Mouse (Mus musculus): Measurements from ENCODE around the gene Kif3a. TPM values are rescaled to one million over a fixed set of nuclear protein-coding genes. Genes with fewer than 3 reads are reported as not detected.

Kif3a gene
- total RNA-seq, 2 experiments from 2014 or later: 12.3 to 14.4 TPM

DNA sequence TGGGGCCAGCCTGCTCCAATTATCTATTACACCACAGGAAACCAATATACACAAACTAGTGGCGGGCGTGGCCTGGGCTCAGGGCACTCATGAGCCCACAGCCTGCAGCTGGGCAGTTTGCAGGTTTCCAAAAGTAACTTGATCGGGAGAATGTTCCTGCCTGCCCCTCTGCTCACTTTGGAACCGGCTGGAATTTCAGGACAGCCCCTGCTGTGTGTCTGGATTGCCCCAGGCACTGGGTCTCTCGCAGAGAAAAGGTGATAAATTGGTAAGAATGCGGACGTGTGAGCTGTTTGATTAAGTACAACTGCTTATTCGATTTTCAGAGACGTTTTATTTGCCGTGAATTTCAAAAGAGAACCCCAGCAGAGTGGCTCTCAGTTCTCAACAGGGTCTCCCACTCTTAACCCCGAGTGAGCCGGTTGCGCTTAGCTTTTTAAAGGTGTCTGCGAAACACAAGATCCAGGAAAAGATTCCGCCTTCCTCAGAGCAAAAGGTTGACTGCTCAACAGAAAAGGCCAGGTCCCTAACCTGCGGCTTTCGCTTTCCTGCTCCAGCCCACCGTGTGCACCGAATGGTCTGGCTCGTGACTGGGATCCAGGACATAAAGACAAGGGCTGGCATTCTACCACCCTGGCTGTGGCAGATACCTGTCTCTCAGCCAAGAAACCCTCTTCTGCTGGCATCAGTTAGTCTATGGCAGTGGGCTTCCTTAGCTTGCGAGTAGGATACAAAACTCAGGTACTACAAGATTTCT lies 70.0 kb downstream of the Kif3a start:
- DNase-seq: no peak
- intact Hi-C loops (cut with DNase I): no loop called here

DNA sequence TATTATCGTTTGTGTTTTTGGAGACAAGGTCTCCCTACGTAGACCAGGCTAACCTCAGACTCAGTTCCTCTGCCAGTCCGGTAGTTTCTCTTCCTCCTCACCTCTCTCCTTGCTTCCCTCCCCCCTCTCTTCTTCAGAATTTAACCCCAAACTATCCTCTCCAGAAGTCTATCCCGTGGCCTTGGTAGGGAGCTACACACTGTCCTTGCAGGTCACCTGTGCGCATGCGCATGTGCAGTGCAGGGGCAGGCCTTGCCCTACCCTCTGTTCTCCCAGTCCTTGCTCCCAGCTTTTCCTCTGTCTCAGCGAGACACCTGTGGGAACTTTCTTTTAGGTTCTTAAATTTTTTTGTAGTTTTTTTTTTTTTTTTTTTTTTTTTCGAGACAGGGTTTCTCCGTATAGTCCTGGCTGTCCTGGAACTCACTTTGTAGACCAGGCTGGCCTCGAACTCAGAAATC lies 70.7 kb downstream of the Kif3a start:
- intact Hi-C loops (cut with DNase I): no loop called here
- no peak for DNase-seq

DNA sequence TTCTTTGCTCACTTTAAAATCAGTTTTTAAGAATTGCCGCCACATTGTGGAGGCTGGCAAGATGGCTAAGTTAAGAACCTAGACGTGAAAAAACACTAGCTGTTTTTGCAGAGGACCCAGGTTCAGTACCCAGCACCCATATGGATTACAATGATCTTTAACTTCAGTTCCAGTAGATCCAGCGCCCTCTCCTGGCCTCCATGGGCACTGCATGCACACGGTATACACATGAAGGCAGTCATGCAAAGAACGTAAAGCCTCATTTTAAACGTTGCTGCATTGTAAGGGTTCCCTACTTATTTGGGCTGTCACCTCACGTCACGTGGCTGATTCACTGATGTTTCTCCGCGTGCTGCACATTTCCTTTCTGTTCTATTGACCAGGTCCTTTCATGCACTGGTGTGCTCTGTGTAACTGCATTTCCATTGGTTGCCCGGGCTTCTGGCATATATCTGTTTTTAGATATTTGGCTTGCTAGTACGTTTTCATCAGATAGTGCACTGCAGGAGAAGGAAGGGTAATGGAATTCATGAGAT lies 75.6 kb downstream of the Kif3a start:
- intact Hi-C loops (cut with DNase I): no loop called here
- no peak for DNase-seq

DNA sequence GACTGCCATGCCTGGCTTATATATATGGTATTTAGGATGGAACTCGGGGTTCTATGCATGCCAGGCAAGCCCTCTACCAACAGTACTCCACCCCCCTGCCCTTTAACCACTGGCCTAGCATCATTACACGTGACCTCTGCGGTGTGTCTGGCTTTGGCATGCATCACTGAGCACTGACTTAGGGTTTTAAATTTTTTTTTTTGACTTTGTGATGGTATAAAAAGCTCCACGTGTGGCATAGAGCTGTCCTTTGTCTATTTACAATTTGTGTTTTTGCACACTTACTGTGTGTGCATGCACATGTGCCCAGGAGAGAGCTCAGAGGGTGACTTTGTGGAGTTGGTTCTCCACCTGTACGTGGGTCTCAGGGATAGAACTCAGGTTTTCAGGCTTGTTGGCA lies 76.8 kb downstream of the Kif3a start:
- DNase-seq: no peak
- intact Hi-C loops (cut with DNase I): no loop called here

DNA sequence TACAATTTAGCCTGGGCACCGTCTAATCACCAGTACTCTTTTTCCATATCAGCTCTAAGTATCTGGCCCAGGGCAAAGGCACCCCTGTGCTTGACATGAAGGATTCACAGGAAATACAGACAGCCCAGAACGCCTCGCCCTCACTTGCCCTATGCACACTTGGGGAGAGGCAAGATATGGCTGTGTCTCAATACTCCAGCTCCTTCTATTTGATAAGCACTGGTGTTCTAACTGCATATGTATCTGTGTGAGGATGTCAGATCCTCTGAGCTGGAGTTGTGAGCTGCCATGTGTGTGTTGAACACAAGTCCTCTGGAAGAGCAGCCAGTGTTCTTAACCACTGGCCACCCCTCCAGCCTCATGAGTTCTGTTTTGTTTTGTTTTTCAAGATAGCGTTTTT lies 84.3 kb downstream of the Kif3a start:
- intact Hi-C loops (cut with DNase I): no loop called here
- no peak for DNase-seq

Other genes starting within 250 kb of the Kif3a start
- 1 to 10 TPM; 7.5 to 8.1 TPM for gene Zcchc10, start 242.7 kb upstream of the Kif3a start, total RNA-seq (2021)
- 100 to 1,000 TPM; 127 to 129 TPM for gene Aff4, start 216.5 kb upstream of the Kif3a start, total RNA-seq (2021)
- not detected for gene Leap2, start 144.2 kb upstream of the Kif3a start, total RNA-seq (2021)
- 1,000 to 10,000 TPM; 2,089 to 2,111 TPM for gene Uqcrq, start 136.5 kb upstream of the Kif3a start, total RNA-seq (2021)
- under 1 TPM; 0.14 to 0.32 TPM for gene Gdf9, start 136.4 kb upstream of the Kif3a start, total RNA-seq (2021)
- under 1 TPM in 1 of 2 experiments, not detected in 1; 0.10 TPM for gene Gm10447, start 110.3 kb upstream of the Kif3a start, total RNA-seq (2021)
- gene Shroom1, start 110.2 kb upstream of the Kif3a start, total RNA-seq (2021): under 1 TPM; 0.55 to 0.69 TPM
- not detected for gene Gm9837, start 96.9 kb upstream of the Kif3a start, total RNA-seq (2021)
- not detected for gene Gm9945, start 87.2 kb upstream of the Kif3a start, total RNA-seq (2021)
- under 1 TPM; 0.10 TPM for gene Sowaha, start 87.1 kb upstream of the Kif3a start, total RNA-seq (2021)
- gene Sept8, start 48.1 kb upstream of the Kif3a start, total RNA-seq (2021): 10 to 100 TPM; 62.5 to 62.7 TPM
- gene Il4, start 51.3 kb downstream of the Kif3a start, total RNA-seq (2021): not detected
- gene Il13, start 67.3 kb downstream of the Kif3a start, total RNA-seq (2021): not detected
- 10 to 100 TPM in 1 of 2 experiments, 1 to 10 TPM in 1; 10.0 to 11.2 TPM for gene Rad50, start 139.9 kb downstream of the Kif3a start, total RNA-seq (2021)
- gene Il5, start 153.4 kb downstream of the Kif3a start, total RNA-seq (2021): not detected
- gene Irf1, start 202.6 kb downstream of the Kif3a start, total RNA-seq (2021): 10 to 100 TPM; 15.3 to 18.4 TPM
- gene Gm17334, start 205.8 kb downstream of the Kif3a start, total RNA-seq (2021): under 1 TPM in 1 of 2 experiments, not detected in 1; 0.30 TPM

All from heart, postnatal 10 days (tissue).